Mouse (Mus musculus) limb, embryonic 12.5 days (tissue): ENCODE measurements around the gene Cdsn. TPM values are rescaled to one million over a fixed set of nuclear protein-coding genes. Genes with fewer than 3 reads are reported as not detected.

Source experiments
- ATAC-seq: fragments of 200-750 bp; cut with Nextera tagmentation; 2 replicates; pipeline ENCODE4 v1.8.0; 2017; ENCODE audit warnings: low read depth, moderate TSS enrichment; ENCODE audit not compliant: insufficient number of reproducible peaks, insufficient read depth, low FRiP score, low TSS enrichment
- H3K27ac ChIP-seq: fragments of 300-500 bp; sonication (generic); 2 replicates; pipeline ENCODE4 v1.5.1; 2016; ENCODE audit warnings: mild to moderate bottlenecking, moderate library complexity
- H3K27me3 ChIP-seq: fragments of 300-500 bp; sonication (generic); 2 replicates; pipeline ENCODE4 v1.6.1; 2016; ENCODE audit warnings: mild to moderate bottlenecking, moderate library complexity
- H3K36me3 ChIP-seq: fragments of 300-500 bp; sonication (generic); 2 replicates; pipeline ENCODE4 v1.6.1; 2016; ENCODE audit warnings: mild to moderate bottlenecking, moderate library complexity
- H3K4me1 ChIP-seq: fragments of 300-500 bp; sonication (generic); replicated peaks from 2 replicates; pipeline ENCODE4 v1.6.1; 2016
- H3K4me2 ChIP-seq: fragments of 300-500 bp; sonication (generic); 2 replicates; pipeline ENCODE4 v1.6.1; 2016; ENCODE audit warnings: mild to moderate bottlenecking, moderate library complexity
- H3K4me3 ChIP-seq: fragments of 300-500 bp; sonication (generic); replicated peaks from 2 replicates; pipeline ENCODE4 v1.5.1; 2016; ENCODE audit warnings: mild to moderate bottlenecking
- H3K9ac ChIP-seq: fragments of 300-500 bp; sonication (generic); replicated peaks from 2 replicates; pipeline ENCODE4 v1.6.1; 2016; ENCODE audit warnings: mild to moderate bottlenecking, moderate library complexity
- H3K9me3 ChIP-seq: fragments of 300-500 bp; sonication (generic); 2 replicates; pipeline ENCODE4 v1.6.1; 2016; ENCODE audit warnings: mild to moderate bottlenecking, moderate library complexity
- WGBS: fragments of 180-500 bp; shearing (Covaris S2); methylation state at CpG from one replicate; pipeline ENCODE4 v1.1.7; 2016; 5-methylcytosine and 5-hydroxymethylcytosine counted together
- polyA plus RNA-seq: library from polyadenylated mRNA; unstranded; fragments of >200 nt; fragmentation: Nextera tagmentation; extraction: Ambion mirVana; gene quantifications from 2 replicates; pipeline ENCODE4 v1.2.1, GENCODE M21; 2016

Cdsn gene
- polyA plus RNA-seq, 1 experiment from 2014 or later: not detected

DNA sequence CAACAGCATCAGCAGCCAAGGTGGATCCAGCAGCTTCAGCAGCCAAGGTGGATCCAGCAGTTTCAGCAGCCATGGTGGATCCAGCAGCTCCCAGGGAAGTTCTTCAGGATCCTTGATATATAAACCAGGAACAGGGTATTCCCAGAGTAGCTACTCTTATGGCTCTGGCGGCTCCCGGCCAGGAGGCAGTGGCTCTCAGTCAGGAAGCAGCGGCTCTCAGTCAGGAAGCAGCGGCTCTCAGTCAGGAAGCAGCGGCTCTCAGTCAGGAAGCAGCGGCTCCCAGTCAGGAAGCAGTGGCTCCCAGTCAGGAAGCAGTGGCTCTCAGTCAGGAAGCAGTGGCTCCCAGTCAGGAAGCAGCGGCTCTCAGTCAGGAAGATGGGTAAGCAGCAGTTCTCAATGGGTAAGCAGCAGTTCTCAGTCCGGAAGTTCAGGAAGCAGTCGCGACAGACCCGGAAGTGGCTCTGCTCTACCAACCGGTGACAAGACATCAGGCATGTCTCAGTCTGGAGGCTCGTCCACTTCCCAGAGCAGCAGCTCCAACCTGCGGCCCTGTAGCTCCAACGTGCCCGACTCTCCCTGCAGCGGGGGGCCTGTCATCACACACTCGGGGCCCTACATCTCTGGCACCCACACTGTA is 3.0 kb downstream of the Cdsn start:
- Histone ChIP-seq H3K4me3 (no peak overlapping the region), H3K27ac (no peak overlapping the region), H3K36me3 (no peaks in the 10 kb centered on the region), H3K9ac (no peak overlapping the region), H3K27me3 (no peaks in the 10 kb centered on the region; the same call in 1 of the 2 replicates), H3K9me3 (no peaks in the 10 kb centered on the region), H3K4me2 (no peak overlapping the region), H3K4me1 (no peaks in the 10 kb centered on the region)
- WGBS: 90% methylated on average over 18 of the region's 18 CpGs
- ATAC-seq: no peak

DNA sequence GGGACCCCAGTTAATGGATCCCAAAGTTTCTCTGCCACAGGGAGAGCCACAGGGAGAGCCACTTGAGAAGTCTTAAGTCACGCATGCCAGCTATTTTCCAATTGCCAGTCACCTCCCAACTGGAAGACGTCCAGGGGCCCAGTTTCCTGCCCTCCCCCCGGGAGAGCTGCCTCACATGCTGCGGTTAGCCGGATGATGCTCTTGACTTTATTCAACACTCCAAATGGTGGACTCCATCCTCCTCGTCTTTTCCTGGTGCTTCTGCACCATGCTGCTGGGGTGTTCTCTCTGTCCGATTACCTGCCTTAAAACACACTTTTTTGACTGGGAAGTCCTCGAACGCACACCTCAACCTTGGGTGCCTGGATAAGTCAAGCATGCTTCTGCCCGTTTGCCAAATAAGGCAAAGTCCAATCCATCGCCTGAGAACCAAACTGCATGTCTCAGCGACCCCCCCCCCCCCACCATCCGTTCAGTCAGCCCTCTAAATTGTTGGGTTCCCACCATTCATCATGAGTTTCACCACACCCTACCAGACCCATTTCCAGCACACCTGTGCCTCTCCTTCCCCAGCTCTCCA is 4.3 kb downstream of the Cdsn start:
- no peak for ATAC-seq
- H3K4me2 ChIP-seq: no peak overlapping the region
- no peaks in the 10 kb centered on the region for H3K4me1 ChIP-seq
- H3K36me3 ChIP-seq: no peaks in the 10 kb centered on the region
- H3K27ac ChIP-seq: no peak overlapping the region
- H3K9me3 ChIP-seq: no peaks in the 10 kb centered on the region
- H3K9ac ChIP-seq: no peak overlapping the region
- 89% methylated on average over 13 of the region's 13 CpGs for WGBS
- H3K27me3 ChIP-seq: no peaks in the 10 kb centered on the region; the same call in 1 of the 2 replicates
- H3K4me3 ChIP-seq: no peak overlapping the region

DNA sequence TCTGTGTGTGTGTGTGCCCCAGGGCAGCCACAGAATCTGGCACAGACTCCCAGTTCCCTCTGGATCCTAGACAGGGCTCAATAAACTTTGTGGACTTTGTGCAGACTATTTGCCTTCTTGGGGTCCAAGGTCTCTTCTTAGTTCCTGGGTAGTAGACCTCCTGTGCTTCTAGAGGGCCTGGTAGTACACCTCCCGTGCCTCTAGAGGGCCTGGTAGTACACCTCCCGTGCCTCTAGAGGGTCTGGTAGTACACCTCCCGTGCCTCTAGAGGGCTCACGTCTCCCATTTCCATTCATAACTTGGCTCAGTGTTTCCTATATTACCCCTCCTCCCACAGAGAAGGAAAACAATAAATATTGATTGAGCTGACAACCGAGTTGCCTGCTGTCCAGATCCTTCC is 4.9 kb downstream of the Cdsn start:
- no peak for ATAC-seq
- Histone ChIP-seq H3K27ac (no peak overlapping the region), H3K9me3 (no peaks in the 10 kb centered on the region), H3K27me3 (no peaks in the 10 kb centered on the region; the same call in 1 of the 2 replicates), H3K4me1 (no peaks in the 10 kb centered on the region), H3K9ac (no peak overlapping the region), H3K4me2 (no peak overlapping the region), H3K36me3 (no peaks in the 10 kb centered on the region), H3K4me3 (no peak overlapping the region)
- WGBS: 31% methylated on average over 5 of the region's 5 CpGs

DNA sequence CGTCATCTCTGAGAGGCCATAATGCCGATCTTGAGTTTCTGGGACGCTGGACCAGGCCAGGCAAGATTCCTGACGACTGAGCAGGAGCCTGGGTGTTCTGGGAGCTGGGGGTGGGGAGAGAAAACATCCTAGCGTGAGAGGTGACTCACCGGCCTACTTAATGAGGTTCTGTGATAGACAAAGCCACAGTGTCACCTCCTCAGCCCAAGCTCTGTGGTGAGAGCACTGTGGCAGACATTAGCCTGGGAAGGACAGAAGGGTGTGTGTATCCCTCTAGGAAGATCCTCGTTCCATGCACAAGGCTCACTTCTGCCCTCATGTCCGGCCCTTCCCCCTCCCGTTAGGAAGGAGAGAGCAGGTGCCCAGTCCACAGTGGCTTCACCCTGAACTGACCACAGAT is 5.4 kb downstream of the Cdsn start:
- no peaks in the 10 kb centered on the region; the same call in 1 of the 2 replicates for H3K27me3 ChIP-seq
- no peak overlapping the region for H3K27ac ChIP-seq
- H3K4me2 ChIP-seq: no peak overlapping the region
- no peaks in the 10 kb centered on the region for H3K36me3 ChIP-seq
- ATAC-seq: no peak
- H3K4me1 ChIP-seq: no peaks in the 10 kb centered on the region
- H3K4me3 ChIP-seq: no peak overlapping the region
- 78% methylated on average over 9 of the region's 9 CpGs for WGBS
- H3K9ac ChIP-seq: no peak overlapping the region
- no peaks in the 10 kb centered on the region for H3K9me3 ChIP-seq

DNA sequence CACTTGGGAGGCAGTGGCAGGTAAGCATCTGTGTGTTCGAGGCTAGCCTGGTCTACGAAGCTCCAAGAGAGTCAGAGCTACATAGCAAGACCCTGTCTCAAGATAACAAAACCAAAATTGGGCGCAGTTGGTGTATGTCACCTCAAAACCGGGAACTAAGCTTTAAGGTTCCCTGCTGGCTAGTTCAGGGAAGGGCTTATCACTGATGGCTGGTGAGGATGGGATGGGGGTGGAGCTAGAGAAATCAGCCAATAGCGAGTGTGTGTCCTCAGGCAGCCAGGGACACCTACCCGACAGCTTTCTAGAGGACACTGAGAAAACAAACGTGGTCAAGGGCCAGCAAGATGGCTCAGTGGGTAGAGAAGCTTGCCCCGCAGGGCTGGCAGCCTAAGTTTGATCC is 6.3 kb downstream of the Cdsn start:
- WGBS: 63% methylated on average over 8 of the region's 8 CpGs

DNA sequence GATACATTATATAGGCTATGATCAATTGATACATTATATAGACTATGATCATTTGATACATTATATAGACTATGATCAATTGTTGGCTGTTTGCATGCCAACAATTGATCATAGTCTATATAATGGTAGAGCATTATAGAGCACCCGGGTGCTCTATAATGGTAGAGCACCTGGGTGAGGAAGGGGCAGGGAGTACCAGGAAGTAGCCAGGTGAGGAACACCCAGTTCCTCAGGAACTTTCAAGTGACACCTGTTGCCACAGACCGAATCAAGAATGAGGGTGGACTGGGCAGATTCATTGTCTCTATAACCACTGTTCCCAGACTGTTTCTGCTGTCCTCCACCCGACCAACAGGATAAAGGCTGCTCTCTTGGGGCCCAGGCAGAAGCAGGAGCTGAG is 15.2 kb downstream of the Cdsn start, which contains the start of gene 2300002M23Rik:
Gene 2300002M23Rik (plus strand): TSS at position 301 of the 400 bp plus-strand sequence.
- Histone ChIP-seq H3K4me3 (no peak within 1 kb of the TSS), H3K9ac (no peak within 1 kb of the TSS), H3K36me3 (no peaks in the 10 kb centered on the region), H3K4me1 (peaks cover 11% of the 10 kb centered on the region), H3K27ac (no peak within 1 kb of the TSS), H3K9me3 (peaks cover 3% of the 10 kb centered on the region; the same call in 1 of the 2 replicates), H3K27me3 (peaks cover 42% of the 10 kb centered on the region), H3K4me2 (no peak within 1 kb of the TSS)
- no peak for ATAC-seq
- 60% methylated on average over 3 of the region's 3 CpGs for WGBS

More for the DNA sequence above, 6.3 kb downstream of the Cdsn start:
- H3K36me3 ChIP-seq: no peaks in the 10 kb centered on the region
- H3K27ac ChIP-seq: no peak overlapping the region
- H3K4me2 ChIP-seq: no peak overlapping the region
- ATAC-seq: no peak
- H3K4me3 ChIP-seq: no peak overlapping the region
- no peaks in the 10 kb centered on the region for H3K9me3 ChIP-seq
- H3K9ac ChIP-seq: no peak overlapping the region
- no peaks in the 10 kb centered on the region for H3K4me1 ChIP-seq
- no peaks in the 10 kb centered on the region; the same call in 1 of the 2 replicates for H3K27me3 ChIP-seq

DNA sequence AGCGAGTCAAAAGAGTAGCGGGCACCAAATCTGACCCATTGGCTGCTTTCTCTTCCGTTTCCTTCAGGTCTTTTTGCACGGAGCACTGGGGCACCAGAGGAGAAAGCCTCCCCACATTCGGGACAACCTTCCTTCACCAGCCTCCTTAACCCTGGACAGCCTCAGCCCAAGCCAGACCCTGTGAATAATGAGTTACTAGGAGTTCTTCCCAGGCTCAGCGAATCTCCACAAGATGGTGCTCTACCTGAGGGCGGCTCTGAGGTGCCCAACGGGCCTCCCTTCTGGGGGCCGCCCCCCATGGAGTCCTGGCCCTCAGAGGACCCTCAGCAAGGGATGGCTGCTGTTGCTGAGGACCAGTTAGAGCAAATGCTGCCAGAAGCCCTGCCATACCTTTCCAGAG is 15.8 kb downstream of the Cdsn start:
- peaks cover 42% of the 10 kb centered on the region for H3K27me3 ChIP-seq
- 19% methylated on average over 9 of the region's 9 CpGs for WGBS
- no peaks in the 10 kb centered on the region for H3K36me3 ChIP-seq
- no peak for ATAC-seq
- H3K4me1 ChIP-seq: peaks cover 11% of the 10 kb centered on the region
- H3K27ac ChIP-seq: no peak overlapping the region
- H3K9me3 ChIP-seq: peaks cover 3% of the 10 kb centered on the region; the same call in 1 of the 2 replicates
- no peak overlapping the region for H3K4me3 ChIP-seq
- H3K9ac ChIP-seq: no peak overlapping the region
- H3K4me2 ChIP-seq: no peak overlapping the region

DNA sequence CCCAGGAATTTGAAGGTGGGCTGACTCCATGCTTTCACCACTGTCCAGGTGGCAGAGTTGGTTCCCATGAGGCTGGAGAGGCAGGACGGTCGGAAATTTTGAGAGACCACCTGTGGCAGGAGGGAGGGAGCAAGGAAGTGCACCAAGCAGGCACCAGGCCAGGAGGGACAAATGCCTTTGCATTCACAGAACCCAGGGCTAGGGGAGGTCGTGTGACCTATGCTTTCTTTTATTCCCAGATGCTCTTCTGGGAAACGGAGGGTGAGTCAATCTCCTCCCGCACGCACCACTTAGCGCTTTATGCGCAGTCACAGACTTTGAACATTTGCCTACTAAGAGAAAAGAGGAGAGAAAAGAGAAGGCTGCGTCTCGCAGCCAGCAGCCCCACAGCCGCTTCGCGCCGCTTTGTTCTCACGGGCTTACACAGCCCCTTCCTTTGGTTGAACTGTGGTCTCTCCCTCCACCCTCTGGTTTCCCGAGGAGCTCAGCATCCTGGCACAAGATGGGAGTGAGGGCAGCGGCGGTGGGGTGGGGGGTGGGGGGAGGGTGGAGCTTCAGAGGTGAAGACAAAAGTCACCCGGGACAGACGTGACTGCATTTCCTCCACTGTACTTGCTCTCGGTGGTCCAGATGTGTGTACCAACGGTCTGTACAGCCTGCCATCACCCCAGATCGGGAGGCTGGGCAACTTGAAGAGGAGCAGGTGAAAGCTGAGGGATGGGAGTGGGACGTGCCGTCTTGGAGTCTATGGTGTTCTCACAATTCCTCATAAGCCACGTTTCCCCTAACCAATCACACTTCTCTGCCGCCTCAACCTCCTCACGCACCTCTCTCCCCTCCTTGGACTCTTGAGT is 17.4 kb downstream of the Cdsn start:
- ATAC-seq: no peak
- no peak overlapping the region for H3K27ac ChIP-seq

DNA sequence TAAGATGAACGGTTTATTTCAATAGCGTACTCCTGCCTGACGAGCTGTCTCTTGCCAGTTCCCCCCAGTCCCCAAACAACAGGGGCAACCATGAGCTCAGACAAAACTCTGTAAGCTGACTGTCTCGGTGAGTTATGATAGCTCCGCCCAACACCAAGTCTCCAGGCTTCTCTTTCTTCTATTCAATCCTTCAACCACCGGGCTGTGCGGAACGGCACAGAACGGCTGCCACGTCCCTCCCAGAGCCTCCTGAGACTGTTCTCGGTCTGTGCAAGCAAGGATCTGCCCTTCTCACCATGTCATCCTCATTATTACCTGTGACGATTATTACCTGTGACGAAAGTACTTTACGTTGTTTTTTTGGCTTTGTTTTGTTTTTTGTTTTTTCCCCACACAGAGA is 18.9 kb downstream of the Cdsn start:
- Histone ChIP-seq H3K9ac (no peak overlapping the region), H3K27me3 (peaks cover 47% of the 10 kb centered on the region), H3K9me3 (peaks cover 3% of the 10 kb centered on the region; the same call in 1 of the 2 replicates), H3K4me3 (no peak overlapping the region), H3K4me2 (no peak overlapping the region), H3K27ac (no peak overlapping the region), H3K4me1 (peaks cover 11% of the 10 kb centered on the region), H3K36me3 (no peaks in the 10 kb centered on the region)
- ATAC-seq: no peak
- 81% methylated on average over 14 of the region's 14 CpGs for WGBS

More for the DNA sequence above, 17.4 kb downstream of the Cdsn start:
- H3K4me1 ChIP-seq: peaks cover 11% of the 10 kb centered on the region
- H3K9ac ChIP-seq: peak overlapping the region; percentile 58
- H3K36me3 ChIP-seq: no peaks in the 10 kb centered on the region
- WGBS: 4% methylated on average over 28 of the region's 28 CpGs
- H3K4me3 ChIP-seq: peak overlapping the region; percentile 33
- H3K4me2 ChIP-seq: peak overlapping the region; percentile 62
- H3K9me3 ChIP-seq: peaks cover 3% of the 10 kb centered on the region; the same call in 1 of the 2 replicates
- peaks cover 44% of the 10 kb centered on the region for H3K27me3 ChIP-seq

DNA sequence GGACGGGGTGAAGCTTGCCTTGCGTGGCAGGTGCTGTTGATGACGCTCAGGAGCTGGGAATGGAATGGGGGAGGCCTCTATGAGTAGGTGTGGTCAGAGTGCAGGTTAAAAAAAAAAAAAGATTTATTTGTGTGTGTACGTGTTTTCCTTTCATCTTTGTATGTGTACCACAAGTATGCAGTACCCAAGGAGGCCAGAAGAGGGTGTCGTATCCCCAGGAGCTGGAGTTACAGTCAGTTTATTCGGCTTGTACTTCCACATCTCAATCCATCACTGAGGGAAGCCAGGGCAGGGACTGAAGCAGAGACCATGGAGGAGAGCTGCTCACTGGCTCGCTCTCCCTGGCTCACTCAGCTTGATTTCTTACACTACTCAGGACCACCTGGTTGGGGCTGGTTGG is 19.5 kb downstream of the Cdsn start:
- Histone ChIP-seq H3K9me3 (peaks cover 3% of the 10 kb centered on the region; the same call in 1 of the 2 replicates), H3K4me3 (no peak overlapping the region), H3K27ac (no peak overlapping the region), H3K36me3 (no peaks in the 10 kb centered on the region), H3K27me3 (peaks cover 50% of the 10 kb centered on the region), H3K9ac (no peak overlapping the region), H3K4me2 (no peak overlapping the region), H3K4me1 (peaks cover 11% of the 10 kb centered on the region)
- 0 out of 2 replicates have a peak, but pooled peaks have one; percentile 31 for ATAC-seq
- WGBS: 97% methylated on average over 7 of the region's 7 CpGs

DNA sequence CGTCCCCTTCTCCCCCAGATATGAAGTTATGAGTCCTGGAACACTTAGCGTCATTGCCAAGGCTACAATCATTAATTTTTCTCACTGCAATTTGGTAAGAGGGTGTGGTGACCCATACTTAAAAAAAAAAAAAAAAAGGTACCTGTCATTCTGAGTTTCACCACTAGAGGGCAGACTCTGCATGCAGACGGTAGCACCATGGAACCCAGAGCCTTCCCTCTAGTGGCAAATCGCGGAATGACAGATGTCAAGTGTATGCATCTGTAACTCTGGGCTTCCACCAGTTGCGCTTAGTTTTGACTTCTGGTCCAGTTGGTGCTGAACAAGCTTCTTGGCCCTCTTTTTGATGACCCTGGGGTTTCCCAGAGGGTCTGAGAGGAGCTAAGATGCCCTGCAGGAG is 26.3 kb downstream of the Cdsn start:
- 13% methylated on average over 6 of the region's 6 CpGs for WGBS
- Histone ChIP-seq H3K4me3 (no peak overlapping the region), H3K9ac (no peak overlapping the region), H3K4me1 (no peaks in the 10 kb centered on the region), H3K9me3 (no peaks in the 10 kb centered on the region), H3K4me2 (no peak overlapping the region), H3K27ac (no peak overlapping the region), H3K36me3 (no peaks in the 10 kb centered on the region), H3K27me3 (peaks cover 20% of the 10 kb centered on the region)
- no peak for ATAC-seq
